Mouse (Mus musculus): Measurements from ENCODE around the gene Cgref1.

The Cgref1 gene

DNA sequence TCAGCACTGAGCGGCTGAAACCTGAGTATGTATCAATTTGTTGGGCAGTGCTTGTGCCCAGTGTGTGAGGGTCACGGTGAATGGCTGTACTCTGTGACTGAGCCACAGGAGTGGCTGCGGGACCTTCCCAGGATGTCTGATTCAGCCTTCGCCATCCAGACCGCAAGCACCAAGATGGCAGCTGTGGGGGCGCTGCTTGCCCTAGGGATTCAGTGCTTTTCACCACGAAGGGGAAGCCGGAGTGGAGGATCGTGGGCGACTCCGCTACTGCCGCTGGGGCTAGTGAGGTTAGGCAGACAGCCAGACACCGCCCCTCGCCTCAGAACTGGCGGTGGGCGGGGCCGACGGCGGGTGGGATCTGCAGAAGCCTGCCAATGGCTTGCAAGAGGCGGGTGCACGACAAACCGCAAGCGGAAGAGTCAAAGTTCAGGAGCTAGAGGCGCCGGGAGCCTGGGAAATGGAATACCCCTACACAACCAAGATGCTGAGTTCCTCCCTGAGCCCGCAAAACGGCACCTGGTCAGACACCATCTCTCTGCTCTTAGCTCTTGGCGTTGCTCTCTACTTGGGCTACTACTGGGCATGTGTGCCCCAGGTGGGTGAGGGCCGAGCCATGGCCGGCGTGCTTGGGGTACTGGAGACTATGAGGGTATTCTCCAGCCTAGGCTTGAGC, 4.4 kb upstream of the Cgref1 start:
- peak; percentile 96 for DNase-seq

- no peak for DNase-seq
Measured at GRCm38 (mm10) chr5:30948620-30949019, 3.2 kb upstream of the Cgref1 start.

GRCm38 (mm10) chr5:30944344-30944743, 1.0 kb downstream of the Cgref1 start:
- DNase-seq = no peak

DNA sequence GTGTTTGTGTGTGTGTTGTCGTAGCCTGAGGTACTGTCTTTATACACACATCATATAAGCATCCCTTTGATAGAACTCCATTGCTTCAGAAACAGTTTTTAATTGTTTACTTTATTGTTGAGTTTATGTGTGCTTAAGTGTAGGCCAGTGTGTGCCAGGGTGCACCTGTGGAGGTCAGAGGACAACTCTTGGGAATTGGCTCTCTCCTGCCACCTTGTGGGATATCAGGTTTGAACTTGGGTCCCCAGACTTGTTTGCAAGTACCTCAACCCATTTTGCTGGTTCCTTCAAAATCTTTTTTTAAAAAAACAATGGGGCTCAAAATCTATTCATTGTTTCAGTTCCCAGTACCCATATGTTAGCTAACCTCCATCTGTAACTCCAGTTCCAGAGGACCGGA, 2.4 kb downstream of the Cgref1 start:
- DNase-seq = peak; percentile 53

DNA sequence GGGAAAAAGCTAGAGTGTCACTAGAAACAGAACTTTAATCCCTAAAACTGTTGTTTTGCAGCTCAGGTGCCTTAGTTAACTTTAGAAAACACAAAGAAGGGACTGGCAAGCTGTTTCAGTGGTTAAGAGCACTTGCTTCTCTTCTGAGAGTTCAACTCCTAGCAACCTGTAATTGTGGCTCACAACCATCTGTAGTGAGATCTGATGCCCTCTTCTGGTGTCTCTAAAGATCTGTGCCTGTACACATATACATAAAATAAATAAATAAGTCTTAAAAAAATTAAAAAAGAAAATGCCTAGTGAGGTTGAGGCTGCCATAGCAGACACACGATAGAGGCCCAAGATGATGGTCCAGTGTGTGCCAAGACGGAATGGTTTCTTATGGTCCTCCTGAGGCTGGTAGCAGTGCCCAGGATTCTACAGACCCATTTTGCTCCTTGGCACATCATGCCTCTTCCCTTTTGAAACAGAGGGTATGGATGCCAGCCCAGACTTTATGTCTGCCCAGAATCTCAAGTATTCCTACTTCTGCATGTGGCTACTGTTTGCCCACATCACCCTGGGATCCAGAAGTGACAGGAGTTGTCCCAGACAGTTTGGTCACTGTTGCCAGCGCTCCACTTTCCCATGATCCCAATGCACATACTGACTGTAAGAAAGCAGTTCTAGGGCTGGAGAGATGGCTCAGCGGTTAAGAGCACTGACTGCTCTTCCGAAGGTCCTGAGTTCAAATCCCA, 10.5 kb downstream of the Cgref1 start:
- DNase-seq = no peak

DNA sequence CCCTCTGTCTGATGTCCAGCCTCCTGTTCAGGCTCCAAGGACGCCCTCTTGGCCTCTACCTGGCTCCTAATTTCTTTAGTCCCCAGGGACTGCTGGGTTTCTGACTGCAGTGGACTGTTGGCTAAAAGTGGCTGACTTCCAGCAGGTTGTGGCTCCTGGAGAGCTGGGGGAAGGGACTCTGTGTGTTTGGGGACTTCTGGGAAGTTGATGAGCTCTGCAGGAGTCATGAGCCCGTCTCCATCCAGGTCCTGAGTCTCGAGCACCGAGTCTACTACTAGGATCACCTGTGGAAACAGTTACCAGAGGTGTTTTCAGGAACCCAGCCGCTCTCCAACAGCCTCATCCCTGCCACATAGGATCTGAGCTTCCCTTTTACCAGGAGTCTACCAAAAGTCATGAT, 11.7 kb downstream of the Cgref1 start:
- no peak for DNase-seq

DNA sequence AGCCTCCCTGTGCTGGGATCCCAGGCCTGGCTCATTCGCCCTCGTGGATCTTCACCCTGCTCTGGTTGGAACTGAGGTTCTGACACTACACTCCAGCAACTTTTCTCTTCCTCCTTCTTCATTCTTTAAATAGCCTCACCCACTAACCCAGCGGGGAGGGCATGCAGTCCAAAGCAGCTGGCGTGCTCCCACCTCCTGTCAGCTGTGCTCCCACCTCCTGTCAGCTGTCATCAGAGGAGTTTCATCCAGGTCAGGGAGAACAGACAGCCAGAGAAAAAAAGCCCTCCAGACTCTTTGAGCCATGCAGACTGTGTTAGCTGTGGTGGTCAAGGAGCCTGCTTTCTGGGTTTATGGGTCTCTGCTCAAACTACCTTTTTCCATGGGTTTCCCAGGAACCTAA, 14.0 kb downstream of the Cgref1 start:
- DNase-seq = no peak

DNA sequence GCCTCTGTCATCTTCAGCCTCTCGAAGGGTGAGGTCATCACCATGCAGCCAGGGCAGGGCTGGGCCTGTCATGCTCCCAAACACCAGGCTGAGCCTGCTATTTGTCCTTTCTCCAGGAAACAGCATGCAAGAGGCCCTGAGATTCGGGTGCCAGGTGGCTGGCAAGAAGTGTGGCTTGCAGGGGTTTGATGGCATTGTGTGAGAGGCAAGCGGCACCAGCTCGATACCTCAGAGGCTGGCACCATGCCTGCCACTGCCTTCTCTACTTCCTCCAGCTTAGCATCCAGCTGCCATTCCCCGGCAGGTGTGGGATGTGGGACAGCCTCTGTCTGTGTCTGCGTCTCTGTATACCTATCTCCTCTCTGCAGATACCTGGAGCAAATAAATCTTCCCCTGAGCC, 14.5 kb downstream of the Cgref1 start:
- no peak for DNase-seq

GRCm38 (mm10) chr5:30930121-30930520, 15.3 kb downstream of the Cgref1 start:
- DNase-seq = peak; percentile 91

GRCm38 (mm10) chr5:30927945-30928529, 17.4 kb downstream of the Cgref1 start:
- peak; percentile 65 for DNase-seq

DNA sequence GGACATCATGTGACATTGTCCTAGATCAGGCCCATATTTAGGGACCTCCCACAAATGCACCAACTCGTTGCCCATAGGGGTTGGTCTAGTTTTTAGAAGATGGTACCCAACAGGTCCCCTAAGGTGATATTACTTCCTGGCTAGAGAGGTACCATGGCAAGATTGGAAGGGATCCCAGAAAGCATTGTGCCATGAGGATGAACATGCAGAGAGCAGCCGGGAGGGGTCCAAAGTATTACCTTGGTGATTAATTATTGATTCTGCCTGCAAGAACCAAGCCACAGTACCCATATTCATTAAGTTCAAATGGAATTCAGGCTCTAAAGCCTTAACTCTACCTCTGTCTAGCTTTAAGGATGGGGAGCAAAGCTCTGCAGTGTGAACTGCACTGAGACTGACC, 19.3 kb downstream of the Cgref1 start:
- DNase-seq = no peak

- DNase-seq = peak; percentile 54
Measured at GRCm38 (mm10) chr5:30925217-30925616, 20.2 kb downstream of the Cgref1 start.

DNA sequence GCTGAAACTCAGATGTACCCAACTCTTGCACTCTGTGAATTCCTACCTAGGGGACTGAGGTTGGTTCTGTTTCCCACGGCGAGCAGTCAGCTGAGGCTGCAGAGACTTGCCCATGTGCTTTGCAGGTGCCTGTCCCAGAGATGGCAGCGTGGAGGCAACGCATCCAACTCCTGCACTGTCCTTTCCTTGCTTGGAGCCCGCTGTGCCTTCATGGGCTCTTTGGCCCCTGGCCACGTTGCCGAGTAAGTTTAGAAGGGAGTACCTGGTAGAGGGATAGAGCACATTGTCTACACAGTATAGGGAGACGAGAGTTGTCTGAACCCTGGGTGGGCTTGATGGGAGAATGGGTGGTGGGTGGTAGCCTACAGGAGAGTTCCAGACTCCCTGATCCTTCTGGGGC, 20.8 kb downstream of the Cgref1 start:
- DNase-seq = no peak

DNA sequence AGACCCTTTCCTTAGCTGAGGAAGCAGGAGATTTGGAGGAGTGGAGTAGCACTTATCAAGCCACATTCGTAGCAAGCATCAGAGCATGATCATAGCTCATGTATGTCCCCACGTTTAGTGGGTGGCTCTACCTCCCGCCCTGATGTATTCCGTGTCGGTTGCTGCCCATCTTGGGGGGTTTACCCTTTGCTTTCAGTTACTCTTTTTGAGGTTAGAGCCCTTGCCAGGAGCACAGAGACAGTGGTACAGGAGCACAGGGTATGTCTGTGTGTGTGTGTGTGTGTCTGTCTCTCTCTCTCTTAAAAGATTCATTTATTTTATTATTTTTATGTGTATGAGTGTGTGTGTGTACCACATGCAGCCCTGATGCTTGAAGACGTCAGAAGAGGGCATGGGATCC, 22.3 kb downstream of the Cgref1 start:
- no peak for DNase-seq

DNA sequence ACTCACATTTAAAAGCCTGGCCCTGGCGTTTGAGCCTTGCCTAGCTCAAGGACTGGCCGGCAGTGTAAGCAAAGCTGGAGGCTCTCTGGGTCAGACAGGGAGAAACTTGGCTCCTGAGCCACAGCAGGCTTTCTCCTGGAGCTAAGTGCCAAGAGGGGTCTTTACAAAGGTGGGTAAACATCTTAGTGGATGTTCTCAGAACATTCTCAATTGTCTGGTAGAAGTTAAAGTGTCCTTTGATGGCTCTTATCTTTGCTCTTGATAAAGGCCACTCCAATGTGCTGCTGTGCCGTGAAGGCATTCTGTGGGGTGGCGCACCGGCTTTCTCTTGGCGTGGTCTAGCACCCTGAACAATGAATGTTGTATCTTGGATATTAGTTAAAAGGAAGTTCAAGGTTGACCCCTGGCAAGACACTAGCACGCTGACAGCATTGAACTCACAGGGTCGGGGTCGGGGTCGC, 22.8 kb downstream of the Cgref1 start:
- DNase-seq = peak; percentile 53

DNA sequence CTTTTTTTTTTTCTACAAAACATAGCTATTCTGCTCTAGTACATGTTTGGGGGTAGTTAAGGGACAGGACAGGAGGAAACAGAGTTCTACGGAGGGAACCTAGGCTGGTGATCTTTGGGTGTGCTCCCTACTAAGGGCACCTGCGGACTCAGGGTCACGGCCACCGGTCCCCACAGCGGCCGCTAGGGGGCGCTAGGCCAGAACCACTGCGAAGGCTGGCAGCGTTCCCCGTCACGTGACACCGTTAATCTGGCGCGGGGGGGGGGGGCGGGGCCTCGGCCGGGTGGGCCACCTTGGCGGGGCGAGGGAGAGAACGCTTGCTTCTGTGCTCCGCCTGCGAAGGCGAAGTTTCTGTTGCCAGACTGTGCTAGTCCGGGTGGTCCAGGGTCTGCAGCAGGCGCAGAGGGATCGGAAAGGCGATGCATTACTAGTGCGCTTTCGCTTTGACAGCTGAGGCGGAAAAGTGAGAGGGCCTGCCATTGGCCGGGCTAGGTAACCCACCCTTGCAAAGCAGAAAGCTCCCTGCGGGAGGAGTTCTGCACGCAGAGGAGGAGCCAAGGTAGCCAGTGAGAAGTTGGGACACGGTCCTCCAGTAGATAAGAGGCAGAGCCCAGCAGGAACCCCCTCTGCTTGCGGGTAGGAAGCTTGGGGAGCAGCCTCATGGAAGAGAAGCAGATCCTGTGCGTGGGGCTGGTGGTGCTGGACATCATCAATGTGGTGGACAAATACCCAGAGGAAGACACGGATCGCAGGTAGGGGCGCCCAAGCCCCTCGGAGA, 23.9 kb downstream of the Cgref1 start, which contains the start of gene Khk:
Gene Khk, plus strand, starts transcription at position 176 of the 778 bp plus-strand sequence.
- peak; percentile 96 for DNase-seq

DNA sequence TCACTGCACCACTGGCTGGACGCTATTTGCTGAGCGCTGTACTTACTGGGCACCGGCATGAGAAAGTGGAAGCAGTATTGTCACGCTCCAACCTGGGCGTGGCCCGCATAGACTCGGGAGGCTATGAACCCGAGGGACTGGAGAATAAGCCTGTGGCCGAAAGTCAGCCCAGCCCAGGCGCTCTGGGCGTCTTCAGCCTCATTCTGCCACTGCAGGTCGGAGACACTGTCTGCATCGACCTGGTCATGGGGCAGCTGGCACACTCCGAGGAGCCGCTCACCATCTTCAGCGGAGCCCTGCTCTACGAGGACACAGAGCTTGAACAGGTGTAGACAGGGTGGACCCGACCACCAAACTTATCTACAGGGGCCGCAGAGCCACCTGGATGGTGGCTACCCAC, 24.8 kb downstream of the Cgref1 start:
- DNase-seq = peak; percentile 66

DNA sequence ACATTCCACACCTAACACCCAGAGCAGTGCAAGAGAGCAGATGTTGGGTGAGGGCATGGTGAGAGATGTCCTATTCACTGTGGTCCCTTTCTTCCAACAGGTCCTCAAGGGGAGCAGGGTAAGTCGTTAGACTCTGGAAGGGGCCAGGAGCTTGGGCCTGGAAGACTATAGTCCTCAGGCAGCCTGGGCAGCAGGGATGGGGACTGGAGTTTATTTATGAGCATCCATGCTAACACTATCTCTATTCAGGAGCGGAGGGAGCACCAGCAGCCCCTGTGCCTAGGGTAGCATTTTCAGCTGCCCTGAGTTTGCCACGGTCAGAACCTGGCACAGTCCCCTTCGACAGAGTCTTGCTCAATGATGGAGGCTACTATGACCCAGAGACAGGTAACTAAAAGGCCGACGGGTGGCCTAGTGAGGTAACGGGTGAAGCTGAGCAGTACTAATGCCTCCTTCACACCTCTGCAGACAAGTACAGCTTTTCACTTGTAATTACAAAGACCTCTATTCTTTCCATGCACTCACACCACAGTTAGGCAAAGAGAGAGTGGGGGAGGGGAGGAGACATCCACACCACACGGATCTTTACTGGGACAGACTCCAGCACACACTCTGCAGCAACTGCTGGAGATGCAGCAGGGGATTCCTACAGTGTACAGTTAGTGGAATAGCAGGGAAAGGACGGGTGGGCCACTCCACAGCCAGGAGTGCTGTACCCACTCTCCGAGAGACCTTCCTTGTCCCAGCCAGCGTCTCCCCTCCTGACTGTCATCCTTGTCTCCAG, 25.4 kb downstream of the Cgref1 start:
- no peak for DNase-seq

DNA sequence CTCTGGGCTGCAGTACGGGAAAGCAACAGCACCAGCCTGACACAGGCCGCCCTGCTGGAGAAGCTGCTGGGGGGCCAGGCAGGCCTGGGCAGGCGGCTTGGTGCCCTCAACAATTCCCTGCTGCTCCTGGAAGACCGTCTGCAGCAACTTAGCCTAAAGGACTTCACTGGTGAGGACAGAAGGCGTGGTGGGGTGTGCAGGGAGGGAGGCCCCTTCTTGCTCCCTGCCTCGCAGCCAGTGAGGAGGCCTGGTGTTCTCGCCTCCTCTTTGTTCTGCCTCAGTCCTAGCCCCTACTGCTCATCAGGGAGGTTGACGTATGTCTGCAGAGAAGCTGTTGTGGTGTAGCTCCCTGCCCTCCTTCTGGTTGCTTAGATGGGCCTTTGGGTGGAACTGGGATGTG, 26.7 kb downstream of the Cgref1 start:
- no peak for DNase-seq

- no peak for DNase-seq
Measured at GRCm38 (mm10) chr5:30917891-30918670, 27.3 kb downstream of the Cgref1 start.

DNA sequence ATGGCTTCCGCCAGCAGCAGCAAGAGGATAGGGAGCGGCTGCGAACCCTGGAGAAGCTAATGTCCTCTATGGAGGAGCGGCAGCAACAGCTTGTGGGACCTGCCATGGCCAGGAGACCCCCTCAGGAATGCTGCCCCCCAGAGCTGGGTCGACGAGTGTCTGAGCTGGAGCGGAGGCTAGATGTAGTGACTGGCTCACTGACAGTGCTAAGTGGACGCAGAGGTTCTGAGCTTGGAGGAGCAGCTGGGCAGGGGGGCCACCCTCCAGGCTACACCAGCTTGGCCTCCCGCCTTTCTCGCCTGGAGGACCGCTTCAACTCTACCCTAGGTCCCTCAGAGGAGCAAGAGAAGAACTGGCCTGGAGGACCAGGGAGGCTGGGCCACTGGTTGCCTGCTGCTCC, 28.0 kb downstream of the Cgref1 start:
- no peak for DNase-seq

DNA sequence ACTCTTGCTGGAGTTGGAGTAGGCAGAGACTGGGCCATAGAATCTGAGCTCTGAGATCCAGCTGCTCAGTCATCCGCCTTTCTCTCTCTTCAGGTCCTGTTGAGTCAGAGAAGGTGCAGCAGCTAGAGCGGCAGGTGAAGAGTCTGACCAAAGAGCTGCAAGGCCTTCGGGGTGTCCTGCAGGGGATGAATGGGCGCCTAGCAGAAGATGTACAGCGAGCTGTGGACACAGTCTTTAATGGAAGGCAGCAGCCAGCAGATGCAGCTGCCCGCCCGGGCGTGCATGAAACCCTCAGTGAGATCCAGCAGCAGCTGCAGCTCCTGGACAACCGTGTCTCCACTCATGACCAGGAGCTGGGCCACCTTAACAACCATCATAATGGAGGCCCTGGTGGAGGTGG, 28.6 kb downstream of the Cgref1 start:
- no peak for DNase-seq
